Mouse (Mus musculus) hindbrain, embryonic 14.5 days (tissue): ENCODE measurements around the gene Hsd17b13. TPM values are rescaled to one million over a fixed set of nuclear protein-coding genes. Genes with fewer than 3 reads are reported as not detected.
A peak's percentile ranks its signal among the peaks of the same experiment; 100 is the strongest.
"Not testable (repeated sequence)": the region's sequence is repeated elsewhere in the genome, so short reads cannot be mapped to it uniquely, and the experiment has no call there.

ENCODE experiments used
- ATAC-seq: fragments of 200-750 bp; cut with Nextera tagmentation; 2 replicates; pipeline ENCODE4 v1.8.0; 2017; ENCODE audit warnings: moderate number of reproducible peaks, mild to moderate bottlenecking, moderate TSS enrichment, moderate library complexity; ENCODE audit not compliant: low FRiP score
- DNase-seq: peaks from one replicate; pipeline ENCODE4 v3.0.0-alpha.2; 2015; ENCODE audit warnings: low spot score
- H3K27ac ChIP-seq: fragments of 300-500 bp; sonication (generic); 2 replicates; pipeline ENCODE4 v1.5.1; 2014; ENCODE audit warnings: mild to moderate bottlenecking, moderate library complexity
- H3K27me3 ChIP-seq: fragments of 300-500 bp; sonication (generic); 2 replicates; pipeline ENCODE4 v1.6.1; 2014; ENCODE audit warnings: mild to moderate bottlenecking, low read length, mixed read lengths; ENCODE audit not compliant: control insufficient read depth, insufficient read depth
- H3K36me3 ChIP-seq: fragments of 300-500 bp; sonication (generic); replicated peaks from 2 replicates; pipeline ENCODE4 v1.6.1; 2014; ENCODE audit not compliant: control insufficient read depth, insufficient read depth
- H3K4me1 ChIP-seq: fragments of 300-500 bp; sonication (generic); replicated peaks from 2 replicates; pipeline ENCODE4 v1.6.1; 2014; ENCODE audit warnings: antibody characterized with exemption, low read length, mixed read lengths; ENCODE audit not compliant: control insufficient read depth, insufficient read depth
- H3K4me2 ChIP-seq: fragments of 300-500 bp; sonication (generic); replicated peaks from 2 replicates; pipeline ENCODE4 v1.6.1; 2014; ENCODE audit warnings: mild to moderate bottlenecking, moderate library complexity
- H3K4me3 ChIP-seq: fragments of 300-500 bp; sonication (generic); replicated peaks from 2 replicates; pipeline ENCODE4 v1.5.1; 2014; ENCODE audit warnings: mild to moderate bottlenecking, low read length
- H3K9ac ChIP-seq: fragments of 300-500 bp; sonication (generic); 2 replicates; pipeline ENCODE4 v1.6.1; 2014
- H3K9me3 ChIP-seq: fragments of 300-500 bp; sonication (generic); 2 replicates; pipeline ENCODE4 v1.6.1; 2016; ENCODE audit warnings: low read length; ENCODE audit not compliant: control insufficient read depth
- WGBS: fragments of 180-500 bp; shearing (Covaris S2); extraction: QIAGEN DNeasy Blood & Tissue Kit; methylation state at CpG from one replicate; pipeline ENCODE4 v1.1.7; 2014; 5-methylcytosine and 5-hydroxymethylcytosine counted together
- polyA plus RNA-seq: library from polyadenylated mRNA; unstranded; fragments of >200 nt; fragmentation: Nextera tagmentation; extraction: Ambion mirVana; gene quantifications from 2 replicates; pipeline ENCODE4 v1.2.1, GENCODE M21; 2014

Gene Hsd17b13
- polyA plus RNA-seq, 1 experiment from 2014 or later = not detected

- Histone ChIP-seq H3K36me3 (no peaks in the 10 kb centered on the region), H3K9me3 (no peaks in the 10 kb centered on the region)
These were observed 14.2 kb downstream of the Hsd17b13 start for GRCm38 (mm10) chr5:103962935-103963429.

GRCm38 (mm10) chr5:103954638-103955037, 22.6 kb downstream of the Hsd17b13 start:
- 83% methylated on average over 5 of the region's 5 CpGs for WGBS
- Histone ChIP-seq H3K9ac (no peak overlapping the region), H3K4me1 (no peaks in the 10 kb centered on the region), H3K9me3 (no peaks in the 10 kb centered on the region), H3K4me2 (no peak overlapping the region), H3K36me3 (no peaks in the 10 kb centered on the region), H3K4me3 (no peak overlapping the region), H3K27me3 (no peaks in the 10 kb centered on the region), H3K27ac (no peak overlapping the region)
- ATAC-seq = no peak
- no peak for DNase-seq

More at GRCm38 (mm10) chr5:103962935-103963429, 14.2 kb downstream of the Hsd17b13 start:
- no peaks in the 10 kb centered on the region for H3K4me1 ChIP-seq
- no peak for DNase-seq
- H3K27me3 ChIP-seq = no peaks in the 10 kb centered on the region
- no peak for ATAC-seq
- no peak overlapping the region for H3K9ac ChIP-seq
- no peak overlapping the region for H3K4me3 ChIP-seq
- WGBS = 77% methylated on average over 1 of the region's 1 CpGs
- no peak overlapping the region for H3K27ac ChIP-seq
- H3K4me2 ChIP-seq = no peak overlapping the region

- no peak for DNase-seq
- no peak for ATAC-seq
- H3K4me1 ChIP-seq = no peaks in the 10 kb centered on the region
These were observed 23.8 kb downstream of the Hsd17b13 start for GRCm38 (mm10) chr5:103953135-103954083.

GRCm38 (mm10) chr5:103950138-103950537, 27.1 kb downstream of the Hsd17b13 start:
- not testable (repeated sequence) for DNase-seq, H3K4me2 ChIP-seq, H3K36me3 ChIP-seq, H3K4me3 ChIP-seq, H3K4me1 ChIP-seq, ATAC-seq, H3K27ac ChIP-seq, H3K9ac ChIP-seq, H3K27me3 ChIP-seq, H3K9me3 ChIP-seq
- 91% methylated on average over 15 of the region's 15 CpGs for WGBS

More at GRCm38 (mm10) chr5:103953135-103954083, 23.8 kb downstream of the Hsd17b13 start:
- no peak overlapping the region for H3K4me3 ChIP-seq
- 79% methylated on average over 10 of the region's 10 CpGs for WGBS
- H3K36me3 ChIP-seq = no peaks in the 10 kb centered on the region
- no peak overlapping the region for H3K4me2 ChIP-seq
- H3K9ac ChIP-seq = no peak overlapping the region
- H3K27ac ChIP-seq = no peak overlapping the region
- H3K9me3 ChIP-seq = no peaks in the 10 kb centered on the region
- no peaks in the 10 kb centered on the region for H3K27me3 ChIP-seq

- Histone ChIP-seq H3K4me3 (no peak overlapping the region), H3K4me2 (no peak overlapping the region), H3K27me3 (peaks cover 22% of the 10 kb centered on the region), H3K9me3 (0 out of 2 replicates have a peak, but pooled peaks cover 5% of the 10 kb centered on the region), H3K9ac (no peak overlapping the region), H3K36me3 (no peaks in the 10 kb centered on the region), H3K27ac (no peak overlapping the region), H3K4me1 (peaks cover 7% of the 10 kb centered on the region)
- DNase-seq = no peak
- peak; percentile 57; the same call in 1 of the 2 replicates for ATAC-seq
- WGBS = 35% methylated on average over 6 of the region's 6 CpGs
These were observed 34.0 kb downstream of the Hsd17b13 start for GRCm38 (mm10) chr5:103943183-103943582.

- Histone ChIP-seq H3K27ac (no peak overlapping the region), H3K4me1 (peaks cover 11% of the 10 kb centered on the region), H3K9me3 (no peaks in the 10 kb centered on the region), H3K4me3 (no peak overlapping the region), H3K36me3 (no peaks in the 10 kb centered on the region), H3K4me2 (no peak overlapping the region), H3K27me3 (peaks cover 18% of the 10 kb centered on the region), H3K9ac (no peak overlapping the region)
- WGBS = 59% methylated on average over 1 of the region's 1 CpGs
- DNase-seq (no peak), ATAC-seq (no peak)
These were observed 37.4 kb downstream of the Hsd17b13 start for GRCm38 (mm10) chr5:103939856-103940255.

- Histone ChIP-seq H3K4me3 (no peak overlapping the region), H3K9ac (no peak overlapping the region), H3K27me3 (peaks cover 17% of the 10 kb centered on the region), H3K36me3 (no peaks in the 10 kb centered on the region), H3K9me3 (no peaks in the 10 kb centered on the region), H3K4me1 (peaks cover 11% of the 10 kb centered on the region), H3K4me2 (peak overlapping the region; percentile 15; the same call in 1 of the 2 replicates), H3K27ac (no peak overlapping the region; the same call in 1 of the 2 replicates)
- ATAC-seq (no peak; the same call in 1 of the 2 replicates), DNase-seq (no peak)
- WGBS = 52% methylated on average over 7 of the region's 7 CpGs
These were observed 37.9 kb downstream of the Hsd17b13 start for GRCm38 (mm10) chr5:103939350-103939652.

GRCm38 (mm10) chr5:103938547-103939349, 38.5 kb downstream of the Hsd17b13 start:
- no peak overlapping the region; the same call in 1 of the 2 replicates for H3K27ac ChIP-seq
- H3K36me3 ChIP-seq = no peaks in the 10 kb centered on the region
- no peaks in the 10 kb centered on the region for H3K9me3 ChIP-seq
- 13% methylated on average over 11 of the region's 11 CpGs for WGBS
- DNase-seq = peak; percentile 73
- peaks cover 17% of the 10 kb centered on the region for H3K27me3 ChIP-seq
- peaks cover 11% of the 10 kb centered on the region for H3K4me1 ChIP-seq
- no peak overlapping the region for H3K4me3 ChIP-seq
- ATAC-seq = peak; percentile 85
- H3K4me2 ChIP-seq = peak overlapping the region; percentile 15; the same call in 1 of the 2 replicates
- H3K9ac ChIP-seq = no peak overlapping the region
